Mouse (Mus musculus): Measurements from ENCODE around the gene Maff.

Maff gene

GRCm38 (mm10) chr15:79360371-79360770 is 13.9 kb downstream of the Maff start:
- in situ Hi-C loops (cut with MboI, MseI): no loop called here

GRCm38 (mm10) chr15:79361023-79361422 is 14.6 kb downstream of the Maff start:
- in situ Hi-C loops (cut with MboI, MseI): no loop called here

GRCm38 (mm10) chr15:79364120-79364519 is 17.7 kb downstream of the Maff start:
- in situ Hi-C loops (cut with MboI, MseI): no loop called here

DNA sequence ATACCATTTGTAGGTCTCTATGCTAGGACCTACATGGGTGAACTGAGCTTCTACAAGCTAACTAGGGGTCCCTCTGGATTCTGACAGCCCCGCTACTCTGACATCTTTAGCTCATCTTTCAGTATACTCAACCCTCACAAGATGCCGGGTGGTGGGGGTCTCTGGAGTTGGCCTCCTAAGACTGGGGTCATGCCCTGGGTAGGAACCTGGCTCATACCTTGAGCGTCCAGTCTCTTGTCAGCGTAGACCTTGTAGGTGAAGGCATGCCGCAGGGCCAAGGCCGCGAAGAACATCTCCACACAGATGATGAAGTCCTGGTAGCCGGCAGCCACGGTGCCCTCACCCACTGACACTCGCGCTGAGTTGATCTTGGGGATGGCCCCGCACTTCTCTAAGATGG is 18.6 kb downstream of the Maff start:
- in situ Hi-C loops (cut with MboI, MseI): no loop called here

GRCm38 (mm10) chr15:79366402-79366801 is 20.0 kb downstream of the Maff start:
- in situ Hi-C loops (cut with MboI, MseI): no loop called here

GRCm38 (mm10) chr15:79368313-79368811 is 21.9 kb downstream of the Maff start:
- in situ Hi-C loops (cut with MboI, MseI): no loop called here

DNA sequence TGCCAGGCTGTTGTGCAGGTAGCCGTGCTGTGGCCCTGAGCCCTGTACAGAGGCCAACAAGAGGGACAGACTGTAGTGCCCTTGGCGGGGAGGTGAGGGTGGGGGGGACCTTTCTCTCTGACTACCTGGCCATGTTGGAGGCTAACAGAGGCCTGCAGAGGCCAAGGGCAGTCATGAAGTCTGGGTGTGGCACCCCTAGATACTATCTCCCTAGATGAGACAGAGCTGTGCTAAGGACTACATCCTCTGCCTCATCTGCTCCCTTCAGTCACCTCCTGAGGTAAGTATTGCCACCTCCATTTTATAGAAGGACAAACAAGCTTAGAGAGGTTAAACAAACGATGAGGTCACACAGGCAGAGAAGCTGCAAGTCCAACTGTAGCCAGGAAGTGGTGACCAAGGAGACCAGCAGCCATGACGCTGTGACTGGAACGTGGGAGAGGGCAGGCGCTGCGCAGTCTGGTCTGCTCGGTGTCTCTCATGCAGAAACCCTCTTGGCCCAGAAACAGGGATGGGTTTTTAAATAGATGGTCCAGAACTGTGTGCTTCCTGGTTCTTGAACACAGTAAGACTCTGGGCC is 22.5 kb downstream of the Maff start:
- in situ Hi-C loops (cut with MboI, MseI): no loop called here

DNA sequence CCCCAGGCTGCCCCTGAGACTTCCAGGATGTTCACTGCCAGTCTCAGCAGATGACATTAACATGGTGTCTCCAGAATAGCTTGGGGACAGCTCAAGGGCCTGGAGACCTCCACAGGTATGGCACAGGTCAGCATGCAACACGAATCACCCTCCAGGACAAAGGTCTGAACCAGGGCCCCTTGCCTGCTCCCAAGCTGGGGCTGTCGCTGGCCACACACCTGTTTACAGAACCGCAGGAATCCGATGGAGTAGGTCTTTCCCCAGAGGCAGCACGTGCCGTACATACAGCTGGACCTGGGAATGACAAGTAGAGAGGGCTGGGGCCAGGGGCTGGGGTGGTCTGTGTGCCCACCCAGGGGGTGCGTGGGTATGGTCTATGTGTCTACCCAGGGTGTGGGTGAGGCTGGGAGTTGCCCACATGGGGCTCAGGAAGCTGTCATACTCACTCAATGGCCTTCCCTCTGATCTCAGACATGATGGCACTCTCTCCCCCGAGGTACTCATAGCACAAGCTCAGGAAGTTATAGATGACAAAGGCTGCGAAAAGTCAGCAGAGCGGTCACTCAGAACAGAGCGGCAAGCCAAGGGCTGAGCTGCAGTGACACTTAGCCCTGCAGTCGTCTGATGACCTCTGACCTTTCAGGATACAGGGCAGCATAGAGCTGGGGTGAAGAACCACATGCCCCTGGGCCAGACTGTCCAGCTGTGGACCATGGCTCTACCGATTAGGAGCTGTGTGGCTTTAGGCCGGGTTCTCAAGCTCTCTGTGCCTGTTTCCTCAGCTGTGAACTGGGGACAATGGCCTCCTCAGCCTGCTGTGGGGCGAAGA is 23.2 kb downstream of the Maff start:
- in situ Hi-C loops (cut with MboI, MseI): no loop called here

DNA sequence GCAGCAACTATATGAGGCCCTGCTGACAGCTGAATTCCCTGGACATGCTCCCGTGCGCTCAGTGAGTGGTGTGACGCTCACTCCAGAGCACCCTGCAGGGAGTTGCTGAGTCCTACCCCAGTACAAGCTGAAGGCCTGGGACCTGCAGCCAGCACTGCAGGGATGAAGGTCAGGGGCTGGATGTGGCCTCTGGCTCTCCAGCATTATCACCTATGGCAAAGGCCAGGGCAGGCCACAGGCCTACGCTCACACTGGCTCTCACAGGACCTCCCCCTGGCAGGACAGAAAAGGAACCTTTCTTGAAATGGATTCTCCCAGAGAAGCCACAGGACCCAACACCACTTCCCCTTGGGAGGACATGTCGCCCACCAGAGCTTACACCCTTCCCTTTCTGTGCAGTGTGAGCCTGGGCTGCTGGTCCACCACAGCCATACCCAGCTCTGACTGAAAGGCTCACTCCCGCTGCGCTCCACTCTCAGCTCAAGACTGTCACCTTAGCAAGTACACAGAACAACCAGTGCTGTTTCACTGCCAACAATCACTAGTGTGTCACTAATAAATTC is 23.9 kb downstream of the Maff start:
- in situ Hi-C loops (cut with MboI, MseI): no loop called here

- in situ Hi-C loops (cut with MboI, MseI): no loop called here
Measured at GRCm38 (mm10) chr15:79374760-79375159, 28.3 kb downstream of the Maff start.

GRCm38 (mm10) chr15:79377681-79378080 is 31.3 kb downstream of the Maff start:
- in situ Hi-C loops (cut with MboI, MseI): no loop called here

DNA sequence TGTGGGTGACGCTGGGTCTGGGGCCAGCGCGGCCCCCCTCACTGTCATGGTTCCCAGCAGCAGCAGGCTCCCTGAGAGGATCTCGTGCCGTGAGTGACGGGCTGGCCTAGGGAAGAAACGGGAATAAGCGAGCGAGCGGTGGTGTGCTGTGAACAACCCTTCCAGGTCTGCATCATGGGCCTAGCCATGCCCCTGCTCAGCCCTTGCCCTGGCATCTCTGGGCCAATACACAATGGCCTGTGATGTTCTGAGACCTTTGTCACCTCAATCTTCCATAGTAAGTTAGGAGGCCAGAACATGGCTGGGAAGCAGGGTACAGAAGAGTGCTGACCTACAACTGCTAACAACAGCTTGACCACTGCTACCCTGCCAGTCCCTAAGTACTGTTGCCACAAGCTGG is 32.2 kb downstream of the Maff start:
- in situ Hi-C loops (cut with MboI, MseI): no loop called here

GRCm38 (mm10) chr15:79379658-79380057 is 33.2 kb downstream of the Maff start:
- in situ Hi-C loops (cut with MboI, MseI): no loop called here

DNA sequence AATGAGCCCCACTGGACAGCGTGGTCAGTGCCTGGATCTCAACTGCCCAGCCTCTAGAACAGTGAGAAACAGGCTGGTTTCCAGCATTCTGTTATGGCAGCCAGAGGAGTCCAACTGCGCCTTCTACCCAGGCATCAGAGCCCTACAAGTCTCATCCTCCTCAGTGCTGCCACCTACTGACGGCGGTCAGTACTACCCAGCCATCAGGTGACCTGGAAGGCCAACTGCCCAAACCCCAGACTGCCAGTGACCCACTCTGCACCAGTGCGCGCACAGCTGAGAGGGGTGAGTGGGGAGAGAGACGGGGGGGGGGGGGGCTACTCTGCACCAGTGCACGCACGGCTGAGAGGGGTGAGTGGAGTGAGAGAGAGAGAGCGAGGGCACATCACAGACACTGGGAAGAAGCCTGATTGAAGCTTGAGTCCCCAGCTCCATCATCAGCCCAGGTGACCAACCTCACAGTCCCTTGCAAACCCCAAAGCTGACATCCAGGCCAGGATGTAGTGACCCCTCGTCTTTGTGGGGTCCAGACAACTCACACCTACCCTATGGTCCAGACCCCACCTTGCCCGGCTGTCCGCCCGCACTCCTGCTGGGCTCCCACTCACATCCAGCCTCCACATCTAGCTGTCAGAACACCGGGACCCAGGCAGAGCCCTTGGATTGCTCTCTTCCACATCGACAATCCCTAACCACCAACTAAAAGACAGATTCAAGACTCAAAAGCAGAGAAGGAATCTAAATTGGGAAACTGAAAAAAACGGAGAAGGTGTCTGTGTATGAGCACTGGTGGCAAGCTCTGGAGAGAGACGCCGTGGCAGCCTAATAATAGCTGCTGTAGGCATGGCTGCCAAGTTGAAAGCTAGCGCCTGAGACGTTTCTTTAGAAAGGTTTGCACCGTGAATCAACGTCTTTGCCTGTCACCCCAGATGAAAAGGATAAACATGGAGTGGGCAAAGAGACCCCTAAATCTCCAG is 34.3 kb downstream of the Maff start:
- in situ Hi-C loops (cut with MboI, MseI): no loop called here

DNA sequence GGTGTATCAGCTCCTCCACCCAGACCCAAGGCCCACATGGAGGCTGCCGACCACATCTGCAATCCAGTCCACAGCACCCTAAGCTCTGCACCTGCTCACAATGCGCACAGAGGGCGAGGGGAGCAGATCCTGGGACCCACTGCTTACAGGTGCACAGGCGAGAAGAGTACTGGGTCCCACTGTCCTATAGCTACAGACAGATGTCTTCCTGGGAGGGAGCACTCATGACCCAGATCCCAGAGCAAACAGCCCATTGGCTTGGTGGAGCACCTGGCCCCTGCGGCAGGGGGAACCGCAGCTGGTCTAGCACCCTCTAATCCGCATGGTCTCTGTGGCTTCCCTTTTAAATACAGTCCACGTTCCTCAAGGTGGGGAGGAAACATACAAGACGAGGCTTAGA is 35.2 kb downstream of the Maff start:
- in situ Hi-C loops (cut with MboI, MseI): no loop called here

GRCm38 (mm10) chr15:79387081-79387480 is 40.7 kb downstream of the Maff start:
- in situ Hi-C loops (cut with MboI, MseI): no loop called here

- in situ Hi-C loops (cut with MboI, MseI): no loop called here
Measured at GRCm38 (mm10) chr15:79387611-79388010, 41.2 kb downstream of the Maff start.

DNA sequence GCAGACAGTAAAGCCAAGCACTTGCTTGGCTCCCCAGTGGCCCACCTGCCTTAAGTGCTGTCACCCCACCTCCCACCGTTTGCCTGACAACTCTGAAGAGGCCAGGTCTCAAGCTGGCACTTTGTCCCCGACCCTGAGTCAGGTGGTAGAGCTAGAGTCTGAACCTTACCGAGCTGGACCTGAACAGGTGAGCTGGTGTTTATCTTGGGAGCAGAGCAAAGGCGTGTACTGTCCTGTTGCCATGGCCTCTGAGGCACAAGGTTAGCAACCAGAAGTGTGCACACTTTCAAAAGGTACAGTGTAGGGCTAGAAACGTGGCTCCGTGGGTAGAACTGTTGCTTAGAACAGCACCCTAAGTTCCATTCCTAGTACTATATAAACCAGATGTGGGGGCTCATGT is 41.8 kb downstream of the Maff start:
- in situ Hi-C loops (cut with MboI, MseI): no loop called here

DNA sequence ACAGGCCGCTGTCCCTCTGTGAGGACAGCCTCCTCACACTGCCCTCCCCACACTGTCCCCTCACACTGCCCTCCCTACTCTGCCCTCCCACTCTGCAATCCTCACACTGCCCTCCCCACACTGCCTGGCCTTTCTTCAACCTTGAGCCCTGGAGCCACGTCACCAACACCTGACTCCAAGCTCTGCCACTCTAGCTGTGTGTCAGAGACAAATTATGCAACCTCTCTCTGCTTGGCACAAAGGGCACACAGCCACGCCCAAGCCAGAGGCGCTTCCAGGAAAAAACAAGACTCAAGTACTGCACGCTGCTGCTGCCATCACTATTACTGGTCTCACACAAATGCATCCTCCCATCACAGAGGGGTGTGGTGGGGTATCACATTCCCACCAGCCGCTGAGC is 44.0 kb downstream of the Maff start:
- in situ Hi-C loops (cut with MboI, MseI): no loop called here

DNA sequence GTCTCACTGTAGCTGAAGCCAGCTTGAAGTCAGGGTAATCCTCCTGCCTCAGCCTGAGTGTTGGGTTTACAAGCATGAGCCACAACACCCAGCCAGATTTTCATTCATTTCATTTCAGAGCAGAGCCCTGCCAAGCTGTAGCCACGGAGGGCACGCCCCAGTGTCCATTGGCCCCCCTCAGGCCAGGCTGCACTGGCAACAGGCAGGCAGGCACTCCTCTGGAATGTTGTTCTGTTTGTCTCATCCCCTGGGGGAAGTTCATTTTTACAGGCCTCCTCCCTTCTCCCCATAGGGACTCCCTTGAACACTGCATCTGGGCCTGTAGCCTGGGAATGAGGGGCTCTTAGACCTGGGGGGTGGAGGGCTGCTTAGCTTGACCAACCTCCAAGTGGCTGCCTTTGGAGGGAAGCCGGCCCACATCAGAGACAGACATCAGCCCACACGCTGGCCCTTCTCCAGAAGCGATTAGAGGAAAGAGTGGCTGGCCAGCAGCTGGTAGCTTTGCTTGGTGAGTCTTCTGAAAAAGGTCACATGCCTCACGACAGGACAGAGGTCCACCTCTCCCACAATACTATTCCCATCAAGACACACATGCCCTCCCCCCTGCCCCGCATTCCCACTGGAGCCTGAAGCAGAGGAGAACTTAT is 45.1 kb downstream of the Maff start:
- in situ Hi-C loops (cut with MboI, MseI): no loop called here

- in situ Hi-C loops (cut with MboI, MseI): no loop called here
Measured at GRCm38 (mm10) chr15:79392527-79392926, 46.1 kb downstream of the Maff start.

All from T-helper 1 cell (primary cell).